Mouse (Mus musculus) heart, postnatal 0 days (tissue): Measurements from ENCODE around the gene Ccdc114. TPM values are rescaled to one million over a fixed set of nuclear protein-coding genes. Genes with fewer than 3 reads are reported as not detected.

Experiments used
- ATAC-seq: fragments of 200-750 bp; cut with Nextera tagmentation; 2 replicates; pipeline ENCODE4 v1.8.0; 2017; ENCODE audit warnings: low read depth, moderate number of reproducible peaks, moderate library complexity; ENCODE audit not compliant: insufficient read depth
- DNase-seq: peaks from one replicate; pipeline ENCODE4 v3.0.0-alpha.2; 2016; ENCODE audit warnings: low spot score
- H3K27ac ChIP-seq: fragments of 300-500 bp; sonication (generic); 2 replicates; pipeline ENCODE4 v1.5.1; 2014; ENCODE audit warnings: low read depth, mild to moderate bottlenecking
- H3K27me3 ChIP-seq: fragments of 300-500 bp; sonication (generic); 2 replicates; pipeline ENCODE4 v1.6.1; 2014; ENCODE audit warnings: low read length, mixed read lengths; ENCODE audit not compliant: control insufficient read depth, insufficient read depth
- H3K36me3 ChIP-seq: fragments of 300-500 bp; sonication (generic); replicated peaks from 2 replicates; pipeline ENCODE4 v1.6.1; 2014; ENCODE audit warnings: low read length, mixed read lengths; ENCODE audit not compliant: control insufficient read depth, insufficient read depth
- H3K4me1 ChIP-seq: fragments of 300-500 bp; sonication (generic); 2 replicates; pipeline ENCODE4 v1.6.1; 2014; ENCODE audit warnings: antibody characterized with exemption; ENCODE audit not compliant: control insufficient read depth, insufficient read depth
- H3K4me2 ChIP-seq: fragments of 300-500 bp; sonication (generic); 2 replicates; pipeline ENCODE4 v1.6.1; 2014; ENCODE audit warnings: low read depth, mild to moderate bottlenecking, low read length, moderate library complexity
- H3K4me3 ChIP-seq: fragments of 300-500 bp; sonication (generic); 2 replicates; pipeline ENCODE4 v1.5.1; 2014; ENCODE audit warnings: low read depth, low read length
- H3K9ac ChIP-seq: fragments of 300-500 bp; sonication (generic); replicated peaks from 2 replicates; pipeline ENCODE4 v1.6.1; 2014; ENCODE audit warnings: low read depth, low read length, mixed read lengths
- H3K9me3 ChIP-seq: fragments of 300-500 bp; sonication (generic); replicated peaks from 2 replicates; pipeline ENCODE4 v1.6.1; 2016; ENCODE audit warnings: low read length; ENCODE audit not compliant: control insufficient read depth
- CTCF ChIP-seq: IDR thresholded peaks from 2 replicates; pipeline ENCODE4 v1.5.1; 2016; ENCODE audit warnings: antibody characterized with exemption, control low read depth, low read depth
- EP300 ChIP-seq: IDR thresholded peaks from 2 replicates; pipeline ENCODE4 v1.6.1; 2016; ENCODE audit warnings: antibody characterized with exemption, low read depth
- WGBS: fragments of 180-500 bp; shearing (Covaris S2); extraction: QIAGEN DNeasy Blood & Tissue Kit; methylation state at CpG from one replicate; pipeline ENCODE4 v1.1.7; 2014; 5-methylcytosine and 5-hydroxymethylcytosine counted together
- polyA plus RNA-seq: library from polyadenylated mRNA; unstranded; fragments of >200 nt; fragmentation: Nextera tagmentation; extraction: Ambion mirVana; gene quantifications from 2 replicates; pipeline ENCODE4 v1.2.1, GENCODE M21; 2015
- total RNA-seq: library from RNA; depleted of rRNA; stranded (reverse); fragments of >200 nt; gene quantifications from 2 replicates; pipeline ENCODE4 v1.2.3, GENCODE M21; 2014; ENCODE audit warnings: low replicate concordance

Gene Ccdc114
- total and polyA plus RNA-seq, 2 experiments from 2014 or later: 1.7 to 2.9 TPM

DNA sequence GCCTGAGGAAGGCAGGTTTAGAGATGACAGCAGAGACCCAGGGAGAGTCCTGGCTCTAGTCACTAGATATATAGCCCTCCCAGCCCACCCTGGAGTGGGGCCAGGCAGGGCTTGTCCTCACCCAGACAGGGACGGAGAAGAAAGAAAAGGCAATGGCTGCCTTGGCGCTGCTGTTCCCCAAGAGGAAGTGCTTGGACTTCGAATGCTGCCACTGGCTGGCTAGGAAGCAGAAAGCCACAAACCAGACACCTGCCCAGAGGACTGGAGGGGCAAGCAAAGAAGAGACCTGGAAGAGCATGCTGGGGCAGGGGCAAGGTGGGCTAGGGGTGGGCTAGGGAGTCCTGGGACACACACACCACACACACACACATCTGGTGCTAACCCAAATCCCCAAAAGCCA is 36.6 kb upstream of the Ccdc114 start:
- no peak for DNase-seq
- Histone ChIP-seq H3K36me3 (peaks cover 34% of the 10 kb centered on the region), H3K9me3 (no peaks in the 10 kb centered on the region), H3K4me2 (no peak overlapping the region), H3K9ac (no peak overlapping the region), H3K4me3 (no peak overlapping the region), H3K27ac (no peak overlapping the region), H3K4me1 (no peaks in the 10 kb centered on the region), H3K27me3 (no peaks in the 10 kb centered on the region)
- ATAC-seq: no peak
- TF ChIP-seq CTCF (no peak), EP300 (no peak)
- 40% methylated on average over 3 of the region's 3 CpGs for WGBS

DNA sequence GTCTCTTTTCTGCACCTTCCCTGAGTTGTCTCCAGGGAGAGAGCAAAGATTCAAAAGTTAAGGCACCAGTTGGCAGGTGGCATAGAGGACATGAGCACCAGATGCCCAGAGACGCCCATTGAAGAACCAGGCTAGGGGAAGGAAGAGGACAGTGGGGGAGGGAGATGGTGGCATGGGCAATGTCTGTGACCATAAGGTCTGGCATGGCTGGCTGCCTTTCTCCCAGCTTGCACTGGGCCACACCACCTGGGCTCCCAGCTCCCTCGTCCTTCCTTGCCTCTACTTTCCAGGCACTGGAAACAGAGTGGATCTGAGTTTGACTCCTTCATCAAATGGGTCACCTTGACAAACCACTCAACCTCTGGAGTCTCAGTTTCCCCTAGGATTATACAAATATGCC is 31.2 kb upstream of the Ccdc114 start:
- H3K9me3 ChIP-seq: no peaks in the 10 kb centered on the region
- H3K27ac ChIP-seq: no peak overlapping the region
- H3K4me3 ChIP-seq: no peak overlapping the region
- TF ChIP-seq EP300 (no peak), CTCF (no peak)
- DNase-seq (no peak), ATAC-seq (no peak)
- 65% methylated on average over 2 of the region's 2 CpGs for WGBS
- no peaks in the 10 kb centered on the region for H3K27me3 ChIP-seq
- no peaks in the 10 kb centered on the region for H3K36me3 ChIP-seq
- H3K9ac ChIP-seq: no peak overlapping the region
- no peak overlapping the region for H3K4me2 ChIP-seq
- H3K4me1 ChIP-seq: peaks cover 9% of the 10 kb centered on the region; the same call in 1 of the 2 replicates

DNA sequence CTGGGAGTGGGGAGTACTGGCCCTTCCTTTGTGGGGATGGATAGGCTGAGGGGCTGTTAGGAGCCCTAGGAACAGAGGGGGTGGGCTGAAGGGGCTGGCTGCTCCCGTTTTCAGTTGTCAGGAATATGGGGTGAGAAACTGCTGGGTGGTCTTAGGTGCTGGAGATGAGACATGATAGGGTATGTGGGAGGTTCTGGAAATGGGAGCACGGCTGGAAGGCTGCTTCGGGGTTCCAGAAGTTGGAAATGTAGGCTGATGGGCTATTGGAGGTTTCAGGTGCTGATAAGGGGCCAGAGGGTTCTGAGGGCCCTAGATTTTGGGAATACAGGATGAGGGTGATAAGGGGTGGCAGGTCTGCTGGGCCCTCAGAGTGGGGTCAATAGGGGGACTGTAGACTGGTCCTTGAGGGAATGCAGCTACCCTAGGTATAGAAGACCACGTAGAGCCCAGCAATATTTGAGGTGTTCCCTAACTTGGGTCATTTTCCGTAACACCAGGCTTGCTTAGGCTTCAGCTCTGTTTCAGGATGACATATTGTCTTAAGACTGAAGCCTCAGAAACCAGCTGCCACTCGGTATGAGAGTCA is 27.8 kb upstream of the Ccdc114 start:
- WGBS: 75% methylated on average over 6 of the region's 6 CpGs
- peak overlapping the region; percentile 42 for H3K4me2 ChIP-seq
- H3K9ac ChIP-seq: no peak overlapping the region
- H3K27me3 ChIP-seq: no peaks in the 10 kb centered on the region
- H3K9me3 ChIP-seq: no peaks in the 10 kb centered on the region
- TF ChIP-seq EP300 (no peak), CTCF (no peak)
- H3K27ac ChIP-seq: no peak overlapping the region
- no peaks in the 10 kb centered on the region for H3K36me3 ChIP-seq
- peaks cover 9% of the 10 kb centered on the region; the same call in 1 of the 2 replicates for H3K4me1 ChIP-seq
- DNase-seq (no peak), ATAC-seq (no peak)
- H3K4me3 ChIP-seq: no peak overlapping the region

DNA sequence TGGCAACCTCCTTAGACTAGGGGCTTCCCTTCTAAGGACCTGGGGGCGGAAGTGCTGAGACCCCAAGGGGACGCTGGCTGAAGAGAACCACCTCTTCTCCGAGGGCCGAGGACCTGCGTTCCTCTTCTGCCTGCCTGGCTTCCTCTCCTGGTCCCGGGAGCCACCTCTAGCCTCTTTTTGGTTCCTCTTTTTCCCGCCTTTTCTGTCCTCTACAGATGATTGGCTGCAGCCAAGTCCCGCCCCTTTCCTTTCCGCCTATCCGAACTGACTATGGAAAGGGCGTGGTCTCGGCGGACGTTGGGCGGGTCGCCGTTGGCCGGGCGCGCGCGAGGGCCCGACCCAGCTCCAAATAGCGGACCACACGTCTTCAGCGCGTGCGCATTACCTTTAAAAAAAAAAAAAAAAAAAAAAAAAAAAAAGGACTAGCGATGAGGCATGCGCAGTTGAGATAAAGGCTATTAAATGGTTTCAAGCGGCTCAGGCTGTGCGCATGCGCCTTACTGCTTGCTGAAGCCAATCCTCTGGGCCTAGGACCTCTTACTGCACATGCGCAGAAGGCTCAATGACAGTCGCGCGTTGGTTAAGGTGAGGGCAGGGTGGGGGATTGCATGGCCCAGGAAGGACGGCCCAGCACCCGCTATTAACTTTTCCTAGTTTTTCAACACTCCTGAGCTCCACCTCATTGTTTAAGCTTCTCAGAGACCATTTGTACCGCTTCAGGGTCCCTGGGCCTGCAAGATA is 27.2 kb upstream of the Ccdc114 start, which contains the start of the genes Syngr4 and Tmem143:
Gene Syngr4, minus strand, starts transcription at position 198 of the 741 bp plus-strand sequence.
Gene Tmem143, plus strand, starts transcription at position 425 of the 741 bp plus-strand sequence.
- peaks cover 9% of the 10 kb centered on the region; the same call in 1 of the 2 replicates for H3K4me1 ChIP-seq
- under 1% methylated on average over 40 of the region's 40 CpGs for WGBS
- H3K36me3 ChIP-seq: no peaks in the 10 kb centered on the region
- peak; percentile 93 for ATAC-seq
- TF ChIP-seq EP300 (no peak), CTCF (no peak)
- H3K27ac ChIP-seq: peak within 1 kb of the TSS; percentile 75
- H3K27me3 ChIP-seq: no peaks in the 10 kb centered on the region
- H3K4me3 ChIP-seq: peak within 1 kb of the TSS; percentile 54
- peak within 1 kb of the TSS; percentile 71 for H3K9ac ChIP-seq
- H3K4me2 ChIP-seq: peak within 1 kb of the TSS; percentile 85
- DNase-seq: peak; percentile 99
- H3K9me3 ChIP-seq: no peaks in the 10 kb centered on the region

- H3K36me3 ChIP-seq: no peaks in the 10 kb centered on the region
- peaks cover 9% of the 10 kb centered on the region; the same call in 1 of the 2 replicates for H3K4me1 ChIP-seq
- H3K4me2 ChIP-seq: peak overlapping the region; percentile 85
- 3% methylated on average over 19 of the region's 19 CpGs for WGBS
- peak overlapping the region; percentile 75 for H3K27ac ChIP-seq
- no peaks in the 10 kb centered on the region for H3K9me3 ChIP-seq
- ATAC-seq (peak; percentile 40), DNase-seq (no peak)
- TF ChIP-seq EP300 (no peak), CTCF (no peak)
- H3K4me3 ChIP-seq: peak overlapping the region; percentile 54
- H3K27me3 ChIP-seq: no peaks in the 10 kb centered on the region
- peak overlapping the region; percentile 71 for H3K9ac ChIP-seq
Observed at GRCm38 (mm10) chr7:45897258-45897757, 26.6 kb upstream of the Ccdc114 start.
